Mouse (Mus musculus): ENCODE data around the gene Tmem255b. TPM values are rescaled to one million over a fixed set of nuclear protein-coding genes. Genes with fewer than 3 reads are reported as not detected.

Gene Tmem255b
- polyA plus RNA-seq, 1 experiment from 2014 or later, result 0.57 TPM

GRCm38 (mm10) chr8:13436052-13436451, 1.1 kb downstream of the Tmem255b start:
- ATAC-seq, result no peak
- WGBS, result 9% methylated on average over 8 of the region's 8 CpGs
- H3K27me3 ChIP-seq (replicated peaks; ENCODE audit: insufficient read depth, low read length), result peaks cover 9% of the 10 kb centered on the region; the same call in 1 of the 2 replicates
- no peak overlapping the region for H3K4me2 ChIP-seq (replicated peaks; ENCODE audit: low read depth, low read length)
- no peak for TF ChIP-seq EP300 (IDR thresholded peaks at IDR 0.05)
- TF ChIP-seq CTCF (IDR thresholded peaks at IDR 0.05), result no peak
- H3K4me3 ChIP-seq (ENCODE audit: low read depth, low read length), result no peak overlapping the region
- no peaks in the 10 kb centered on the region for H3K9me3 ChIP-seq (ENCODE audit: low read length)
- DNase-seq (ENCODE audit: low spot score), result no peak
- H3K27ac ChIP-seq (ENCODE audit: low read length), result no peak overlapping the region
- H3K9ac ChIP-seq (replicated peaks; ENCODE audit: low read depth), result no peak overlapping the region
- no peaks in the 10 kb centered on the region for H3K4me1 ChIP-seq (ENCODE audit: insufficient read depth, low read depth, low read length)
- no peaks in the 10 kb centered on the region for H3K36me3 ChIP-seq (ENCODE audit: insufficient read depth, low read length)

- Histone ChIP-seq H3K9me3 (ENCODE audit: low read length) (no peaks in the 10 kb centered on the region), H3K27me3 (replicated peaks; ENCODE audit: insufficient read depth, low read length) (peaks cover 9% of the 10 kb centered on the region; the same call in 1 of the 2 replicates)
These were observed 2.5 kb downstream of the Tmem255b start for GRCm38 (mm10) chr8:13437531-13437930.

DNA sequence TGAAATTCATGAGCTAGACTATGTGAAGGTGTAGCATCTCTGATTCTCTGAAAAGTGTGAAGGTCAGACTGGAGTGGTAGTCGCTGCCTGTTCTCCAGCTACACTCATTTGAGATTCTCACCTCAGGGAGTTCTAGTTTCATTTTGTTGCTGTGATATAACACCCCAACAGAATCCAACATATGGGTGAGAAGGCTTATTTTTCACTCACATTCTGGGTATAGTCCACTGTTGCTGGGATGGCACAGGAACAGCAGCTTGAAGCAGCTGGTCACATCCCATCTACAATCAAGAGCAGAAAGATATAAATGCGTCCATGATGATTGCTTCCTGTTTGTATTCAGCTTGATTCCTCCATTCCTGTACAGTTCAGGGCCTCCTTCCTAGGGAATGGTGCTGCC, 7.2 kb downstream of the Tmem255b start:
- TF ChIP-seq CTCF (IDR thresholded peaks at IDR 0.05) (no peak), EP300 (IDR thresholded peaks at IDR 0.05) (no peak)
- ATAC-seq (no peak), DNase-seq (ENCODE audit: low spot score) (no peak)
- 85% methylated on average over 2 of the region's 2 CpGs for WGBS
- Histone ChIP-seq H3K4me1 (ENCODE audit: insufficient read depth, low read depth, low read length) (no peaks in the 10 kb centered on the region), H3K4me2 (replicated peaks; ENCODE audit: low read depth, low read length) (no peak overlapping the region), H3K27me3 (replicated peaks; ENCODE audit: insufficient read depth, low read length) (no peaks in the 10 kb centered on the region), H3K9ac (replicated peaks; ENCODE audit: low read depth) (no peak overlapping the region), H3K36me3 (ENCODE audit: insufficient read depth, low read length) (no peaks in the 10 kb centered on the region), H3K27ac (ENCODE audit: low read length) (no peak overlapping the region), H3K9me3 (ENCODE audit: low read length) (no peaks in the 10 kb centered on the region), H3K4me3 (ENCODE audit: low read depth, low read length) (no peak overlapping the region)

More at GRCm38 (mm10) chr8:13437531-13437930, 2.5 kb downstream of the Tmem255b start:
- no peaks in the 10 kb centered on the region for H3K36me3 ChIP-seq (ENCODE audit: insufficient read depth, low read length)
- no peaks in the 10 kb centered on the region for H3K4me1 ChIP-seq (ENCODE audit: insufficient read depth, low read depth, low read length)
- no peak overlapping the region for H3K27ac ChIP-seq (ENCODE audit: low read length)
- ATAC-seq (no peak), DNase-seq (ENCODE audit: low spot score) (no peak)
- TF ChIP-seq EP300 (IDR thresholded peaks at IDR 0.05), result no peak
- TF ChIP-seq CTCF (IDR thresholded peaks at IDR 0.05), result no peak
- H3K9ac ChIP-seq (replicated peaks; ENCODE audit: low read depth), result no peak overlapping the region
- 80% methylated on average over 2 of the region's 2 CpGs for WGBS
- no peak overlapping the region for H3K4me3 ChIP-seq (ENCODE audit: low read depth, low read length)
- no peak overlapping the region for H3K4me2 ChIP-seq (replicated peaks; ENCODE audit: low read depth, low read length)

GRCm38 (mm10) chr8:13446456-13446855, 11.5 kb downstream of the Tmem255b start:
- H3K9me3 ChIP-seq (ENCODE audit: low read length), result no peaks in the 10 kb centered on the region
- no peak overlapping the region for H3K9ac ChIP-seq (replicated peaks; ENCODE audit: low read depth)
- WGBS, result 82% methylated on average over 6 of the region's 6 CpGs
- H3K4me1 ChIP-seq (ENCODE audit: insufficient read depth, low read depth, low read length), result no peaks in the 10 kb centered on the region
- no peaks in the 10 kb centered on the region for H3K36me3 ChIP-seq (ENCODE audit: insufficient read depth, low read length)
- no peak overlapping the region for H3K4me3 ChIP-seq (ENCODE audit: low read depth, low read length)
- no peak for ATAC-seq
- no peak for DNase-seq (ENCODE audit: low spot score)
- no peak overlapping the region for H3K4me2 ChIP-seq (replicated peaks; ENCODE audit: low read depth, low read length)
- no peak overlapping the region for H3K27ac ChIP-seq (ENCODE audit: low read length)
- no peaks in the 10 kb centered on the region for H3K27me3 ChIP-seq (replicated peaks; ENCODE audit: insufficient read depth, low read length)
- TF ChIP-seq CTCF (IDR thresholded peaks at IDR 0.05), result no peak
- TF ChIP-seq EP300 (IDR thresholded peaks at IDR 0.05), result no peak

GRCm38 (mm10) chr8:13448145-13448544, 13.2 kb downstream of the Tmem255b start:
- 53% methylated on average over 4 of the region's 4 CpGs for WGBS
- Histone ChIP-seq H3K27ac (ENCODE audit: low read length) (no peak overlapping the region), H3K27me3 (replicated peaks; ENCODE audit: insufficient read depth, low read length) (no peaks in the 10 kb centered on the region), H3K4me1 (ENCODE audit: insufficient read depth, low read depth, low read length) (no peaks in the 10 kb centered on the region), H3K9ac (replicated peaks; ENCODE audit: low read depth) (no peak overlapping the region), H3K4me3 (ENCODE audit: low read depth, low read length) (no peak overlapping the region), H3K36me3 (ENCODE audit: insufficient read depth, low read length) (no peaks in the 10 kb centered on the region), H3K4me2 (replicated peaks; ENCODE audit: low read depth, low read length) (no peak overlapping the region), H3K9me3 (ENCODE audit: low read length) (no peaks in the 10 kb centered on the region)
- DNase-seq (ENCODE audit: low spot score) (peak; percentile 33), ATAC-seq (no peak)
- TF ChIP-seq CTCF (IDR thresholded peaks at IDR 0.05) (no peak), EP300 (IDR thresholded peaks at IDR 0.05) (no peak)

GRCm38 (mm10) chr8:13451747-13452277, 16.8 kb downstream of the Tmem255b start:
- TF ChIP-seq EP300 (IDR thresholded peaks at IDR 0.05) (no peak), CTCF (IDR thresholded peaks at IDR 0.05) (no peak)
- H3K4me3 ChIP-seq (ENCODE audit: low read depth, low read length), result no peak overlapping the region
- no peaks in the 10 kb centered on the region for H3K4me1 ChIP-seq (ENCODE audit: insufficient read depth, low read depth, low read length)
- H3K27ac ChIP-seq (ENCODE audit: low read length), result no peak overlapping the region
- no peak overlapping the region for H3K4me2 ChIP-seq (replicated peaks; ENCODE audit: low read depth, low read length)
- no peak for ATAC-seq
- H3K9me3 ChIP-seq (ENCODE audit: low read length), result no peaks in the 10 kb centered on the region
- H3K36me3 ChIP-seq (ENCODE audit: insufficient read depth, low read length), result no peaks in the 10 kb centered on the region
- DNase-seq (ENCODE audit: low spot score), result no peak
- 65% methylated on average over 6 of the region's 6 CpGs for WGBS
- H3K27me3 ChIP-seq (replicated peaks; ENCODE audit: insufficient read depth, low read length), result no peaks in the 10 kb centered on the region
- no peak overlapping the region for H3K9ac ChIP-seq (replicated peaks; ENCODE audit: low read depth)
